ENCODE assay signal across 17 mouse cellular contexts in the genomic region with DNA sequence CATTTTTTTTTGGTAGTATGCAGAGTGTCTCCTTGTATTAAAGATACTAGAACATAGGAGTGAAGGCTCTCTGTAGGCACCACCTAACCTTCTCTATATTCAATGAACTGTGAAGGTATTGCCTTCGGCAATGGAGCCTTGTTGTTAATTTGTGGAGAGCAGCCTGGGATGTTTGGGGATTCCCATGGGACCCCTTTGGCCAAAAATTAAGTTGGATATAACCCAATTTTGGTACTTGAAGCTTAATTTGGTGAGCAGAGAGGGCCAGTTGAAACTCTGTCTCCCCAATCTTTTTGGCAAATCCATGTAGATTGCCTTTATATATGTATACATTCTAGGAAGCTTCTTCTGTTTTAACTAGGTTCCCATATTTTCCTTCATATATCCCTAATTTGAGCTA.
"Had no signal": no experiment of that assay in that cellular context is flagged by ENCODE, and none has a peak within 500 bp of the region (broad histone marks: within the 10 kb centered on the region; RNA-seq: fewer than 3 reads in every experiment).

No protein-coding gene starts in this region.

- DNase-seq: kidney, postnatal 36 days; left cerebral cortex, postnatal 4 days; right cerebral cortex, adult 18-20 months; right cerebral cortex, postnatal 14 days; right cerebral cortex, postnatal 4 days; thymus, adult 2 months; thymus, postnatal 36 days had no signal

- H3K4me3 ChIP-seq: limb, embryonic 12.5 days; limb, embryonic 15.5 days; midbrain, embryonic 12.5 days; midbrain, embryonic 15.5 days; neural tube, embryonic 12.5 days; neural tube, embryonic 15.5 days had no signal

- H3K27ac ChIP-seq: kidney, postnatal 0 days; limb, embryonic 12.5 days; limb, embryonic 15.5 days; liver, embryonic 14.5 days; macrophage; midbrain, embryonic 12.5 days; midbrain, embryonic 15.5 days; neural tube, embryonic 12.5 days; neural tube, embryonic 15.5 days; stomach, postnatal 0 days had no signal
